Mouse (Mus musculus) lung, adult 2 months (tissue): Measurements from ENCODE around the gene Ptbp3. TPM values are rescaled to one million over a fixed set of nuclear protein-coding genes. Genes with fewer than 3 reads are reported as not detected.

ENCODE experiments used
- DNase-seq: peaks from one replicate; pipeline ENCODE4 v3.0.0; 2022
- H3K4me1 ChIP-seq: fragments of 200-500 bp; 2 replicates; pipeline ENCODE4 v1.6.1; 2011; ENCODE audit warnings: low read length; ENCODE audit not compliant: control insufficient read depth, insufficient read depth
- H3K4me3 ChIP-seq: fragments of 200-500 bp; replicated peaks from 2 replicates; pipeline ENCODE3; 2011; ENCODE audit warnings: low read depth, mild to moderate bottlenecking, control low read depth, low read length; ENCODE audit errors: extremely low read depth
- CTCF ChIP-seq: fragments of 200-500 bp; IDR thresholded peaks from 2 replicates; pipeline ENCODE4 v1.5.1; 2011; ENCODE audit warnings: mild to moderate bottlenecking, low read length, control low read depth; ENCODE audit not compliant: insufficient read depth
- POLR2A ChIP-seq: fragments of 200-500 bp; IDR thresholded peaks from 2 replicates; pipeline ENCODE4 v1.6.1; 2011; ENCODE audit warnings: low read depth, mild to moderate bottlenecking, control low read depth, low read length, borderline replicate concordance; ENCODE audit errors: extremely low read depth
- WGBS: fragments of 180-500 bp; shearing (Covaris S2); methylation state at CpG from one replicate; pipeline ENCODE4 v1.1.7; 2018; 5-methylcytosine and 5-hydroxymethylcytosine counted together
- polyA plus RNA-seq: library from polyadenylated mRNA; depleted of rRNA; stranded (reverse); fragments of >200 nt; gene quantifications from 2 replicates; pipeline ENCODE4 v1.2.3, GENCODE M21; 2012; rRNA removed

Gene Ptbp3
- 30.3 and 40.5 TPM in 2 replicates for polyA plus RNA-seq

GRCm38 (mm10) chr4:59549175-59549976, at the start of gene Ptbp3:
Ptbp3 (minus strand) TSS chr4:59549364.
- Histone ChIP-seq H3K4me3 (peak within 1 kb of the TSS; percentile 96), H3K4me1 (peaks cover 5% of the 10 kb centered on the region; the same call in 1 of the 2 replicates)
- TF ChIP-seq POLR2A (peak; percentile 82), CTCF (no peak)
- peak; percentile 90 for DNase-seq
- WGBS, result under 1% methylated on average over 63 of the region's 83 CpGs

- DNase-seq, result no peak
- TF ChIP-seq CTCF (no peak), POLR2A (no peak)
- no peak overlapping the region for H3K4me3 ChIP-seq
- no peaks in the 10 kb centered on the region for H3K4me1 ChIP-seq
- 75% methylated on average over 2 of the region's 2 CpGs for WGBS
These were observed 47.4 kb upstream of the Ptbp3 start for GRCm38 (mm10) chr4:59596556-59596955.

- WGBS, result 67% methylated on average over 2 of the region's 2 CpGs
- no peak for DNase-seq
These were observed 45.5 kb upstream of the Ptbp3 start for GRCm38 (mm10) chr4:59594614-59595013.

GRCm38 (mm10) chr4:59587872-59588226, 38.7 kb upstream of the Ptbp3 start:
- TF ChIP-seq POLR2A (no peak), CTCF (no peak)
- 96% methylated on average over 1 of the region's 1 CpGs for WGBS
- no peak overlapping the region for H3K4me3 ChIP-seq
- no peak for DNase-seq
- no peaks in the 10 kb centered on the region for H3K4me1 ChIP-seq

More at GRCm38 (mm10) chr4:59594614-59595013, 45.5 kb upstream of the Ptbp3 start:
- Histone ChIP-seq H3K4me3 (no peak overlapping the region), H3K4me1 (no peaks in the 10 kb centered on the region)
- TF ChIP-seq CTCF (no peak), POLR2A (no peak)

GRCm38 (mm10) chr4:59587215-59587871, 38.2 kb upstream of the Ptbp3 start:
- 69% methylated on average over 2 of the region's 2 CpGs for WGBS
- Histone ChIP-seq H3K4me1 (no peaks in the 10 kb centered on the region), H3K4me3 (no peak overlapping the region)
- no peak for TF ChIP-seq POLR2A
- no peak for TF ChIP-seq CTCF
- DNase-seq, result no peak

- TF ChIP-seq CTCF, result no peak
- TF ChIP-seq POLR2A, result no peak
- Histone ChIP-seq H3K4me3 (no peak overlapping the region), H3K4me1 (peaks cover 3% of the 10 kb centered on the region; the same call in 1 of the 2 replicates)
- 68% methylated on average over 5 of the region's 5 CpGs for WGBS
- DNase-seq, result no peak
These were observed 35.9 kb upstream of the Ptbp3 start for GRCm38 (mm10) chr4:59585097-59585496.

- TF ChIP-seq POLR2A (no peak), CTCF (no peak)
- no peak for DNase-seq
- H3K4me1 ChIP-seq, result peaks cover 3% of the 10 kb centered on the region; the same call in 1 of the 2 replicates
- 23% methylated on average over 6 of the region's 6 CpGs for WGBS
- H3K4me3 ChIP-seq, result peak overlapping the region; percentile 15
These were observed 33.0 kb upstream of the Ptbp3 start for GRCm38 (mm10) chr4:59582186-59582585.

GRCm38 (mm10) chr4:59581314-59582185, 32.4 kb upstream of the Ptbp3 start, which contains the start of gene Hsdl2:
Hsdl2 (plus strand) TSS chr4:59581563.
- TF ChIP-seq POLR2A, result peak; percentile 68; the same call in 1 of the 2 replicates
- no peak for TF ChIP-seq CTCF
- DNase-seq, result peak; percentile 95
- Histone ChIP-seq H3K4me3 (peak within 1 kb of the TSS; percentile 87), H3K4me1 (peaks cover 3% of the 10 kb centered on the region; the same call in 1 of the 2 replicates)
- WGBS, result under 1% methylated on average over 61 of the region's 61 CpGs
